Mouse (Mus musculus): Measurements from ENCODE around the gene Stat5a. TPM values are rescaled to one million over a fixed set of nuclear protein-coding genes. Genes with fewer than 3 reads are reported as not detected.

Gene Stat5a
- 108 TPM for polyA plus RNA-seq (2017; shearing (Covaris generic))

DNA sequence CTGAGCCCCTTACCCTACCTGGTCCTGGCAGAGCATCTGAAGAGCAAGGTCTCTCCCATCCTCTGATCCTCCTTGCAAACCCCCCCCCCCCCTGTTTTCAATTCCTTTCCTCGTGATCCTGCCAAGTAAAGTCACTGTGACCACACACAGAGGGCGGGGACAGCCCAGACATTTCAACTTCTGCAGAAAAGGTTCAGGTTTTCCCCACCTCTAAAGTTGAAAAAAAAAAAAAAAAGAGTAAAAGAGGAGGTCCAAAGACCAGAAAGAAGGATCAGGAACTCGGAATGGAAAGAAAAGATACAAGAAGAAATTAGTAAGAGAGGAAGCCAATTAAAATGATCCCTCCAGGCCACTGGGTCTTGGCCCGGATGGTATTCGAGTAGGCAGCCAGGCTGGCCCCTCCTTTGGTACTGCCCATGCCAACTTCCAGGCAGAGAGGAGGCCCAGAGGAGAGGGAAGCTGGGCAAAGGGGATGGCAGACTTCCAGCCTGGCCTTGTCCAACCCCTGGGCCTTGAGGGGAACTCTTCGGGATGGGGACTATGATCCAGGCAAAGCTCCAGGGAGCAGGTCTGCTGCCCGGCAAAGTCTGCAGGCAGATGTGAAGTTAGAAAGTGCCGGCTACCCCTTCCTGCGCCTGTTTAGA is at the start of gene Stat5a:
Gene Stat5a (plus strand): TSS at position 417 of the 644 bp plus-strand sequence.

DNA sequence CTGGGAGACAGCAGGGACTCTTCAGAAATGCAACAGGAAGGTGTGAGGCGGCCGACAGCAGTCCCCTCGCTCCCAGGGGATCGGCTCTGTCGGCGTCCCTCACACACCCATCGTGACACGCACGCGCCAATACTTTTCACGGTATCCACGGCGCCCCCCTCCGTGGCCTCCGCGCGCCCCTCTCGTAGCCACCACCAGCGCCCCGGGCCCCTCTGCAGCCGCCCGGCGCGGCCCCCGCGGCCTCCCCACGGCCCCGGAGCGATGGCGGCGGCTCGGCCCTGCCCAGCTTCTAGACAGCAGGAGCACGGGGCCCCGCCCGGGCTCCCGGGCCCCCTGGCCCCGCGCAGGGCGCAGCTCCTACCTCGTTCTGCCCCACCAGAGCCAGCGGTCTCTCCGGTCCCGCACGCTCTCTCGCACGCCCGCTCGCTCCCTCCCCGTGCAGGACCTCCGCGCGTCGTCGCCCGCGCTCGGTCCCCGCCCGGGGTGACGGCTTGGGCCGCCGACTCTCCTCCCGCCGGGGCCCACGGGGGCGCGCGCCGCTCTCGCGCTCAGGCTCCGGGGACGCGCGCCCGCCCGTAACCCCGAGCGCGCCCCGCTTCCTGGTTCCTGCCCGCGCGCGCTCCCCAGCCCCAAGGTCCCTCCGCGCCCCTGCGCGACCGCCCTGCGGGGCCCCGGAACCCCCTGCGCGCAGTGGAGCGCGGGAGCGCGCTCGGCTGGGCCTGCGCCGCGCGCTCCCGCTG is 8.9 kb upstream of the Stat5a start, which contains the start of gene Stat5b:
Gene Stat5b (minus strand): TSS at position 687 of the 740 bp plus-strand sequence.

Other genes with a start within 250 kb of the Stat5a start
- 28.4 TPM for gene Nkiras2, start 240.1 kb upstream of the Stat5a start, polyA plus RNA-seq (2017; shearing (Covaris generic))
- gene Dnajc7, start 239.2 kb upstream of the Stat5a start, polyA plus RNA-seq (2017; shearing (Covaris generic)), result 616 TPM
- 0.51 TPM for gene Zfp385c, start 166.9 kb upstream of the Stat5a start, polyA plus RNA-seq (2017; shearing (Covaris generic))
- 33.4 TPM for gene Dhx58, start 155.1 kb upstream of the Stat5a start, polyA plus RNA-seq (2017; shearing (Covaris generic))
- 69.0 TPM for gene Kat2a, start 146.9 kb upstream of the Stat5a start, polyA plus RNA-seq (2017; shearing (Covaris generic))
- 0.47 TPM for gene Hspb9, start 145.5 kb upstream of the Stat5a start, polyA plus RNA-seq (2017; shearing (Covaris generic))
- gene Rab5c, start 121.1 kb upstream of the Stat5a start, polyA plus RNA-seq (2017; shearing (Covaris generic)), result 52.0 TPM
- gene Kcnh4, start 99.4 kb upstream of the Stat5a start, polyA plus RNA-seq (2017; shearing (Covaris generic)), result 0.59 TPM
- gene Hcrt, start 96.4 kb upstream of the Stat5a start, polyA plus RNA-seq (2017; shearing (Covaris generic)), result not detected
- 5.3 TPM for gene Ghdc, start 88.4 kb upstream of the Stat5a start, polyA plus RNA-seq (2017; shearing (Covaris generic))
- 186 TPM for gene Stat5b, start 8.6 kb upstream of the Stat5a start, polyA plus RNA-seq (2017; shearing (Covaris generic))
- 233 TPM for gene Stat3, start 80.2 kb downstream of the Stat5a start, polyA plus RNA-seq (2017; shearing (Covaris generic))
- 0.53 TPM for gene Cavin1, start 111.5 kb downstream of the Stat5a start, polyA plus RNA-seq (2017; shearing (Covaris generic))
- 15.1 TPM for gene Atp6v0a1, start 150.1 kb downstream of the Stat5a start, polyA plus RNA-seq (2017; shearing (Covaris generic))
- gene Naglu, start 210.7 kb downstream of the Stat5a start, polyA plus RNA-seq (2017; shearing (Covaris generic)), result 35.3 TPM
- 0.74 TPM for gene Hsd17b1, start 219.1 kb downstream of the Stat5a start, polyA plus RNA-seq (2017; shearing (Covaris generic))
- gene Coasy, start 223.2 kb downstream of the Stat5a start, polyA plus RNA-seq (2017; shearing (Covaris generic)), result 38.4 TPM
- gene Mlx, start 227.9 kb downstream of the Stat5a start, polyA plus RNA-seq (2017; shearing (Covaris generic)), result 94.3 TPM
- gene Psmc3ip, start 236.1 kb downstream of the Stat5a start, polyA plus RNA-seq (2017; shearing (Covaris generic)), result 6.8 TPM

Data from CD4-positive, CD25-positive, alpha-beta regulatory T cell (primary cell).